Mouse (Mus musculus) layer of hippocampus, postnatal 25 days (tissue): ENCODE measurements around the gene Rbks. TPM values are rescaled to one million over a fixed set of nuclear protein-coding genes. Genes with fewer than 3 reads are reported as not detected.
"Not testable (repeated sequence)": the region's sequence is repeated elsewhere in the genome, so short reads cannot be mapped to it uniquely, and the experiment has no call there.

Experiments used
- DNase-seq, 2 experiments: peaks; one replicate each; pipeline ENCODE4 v3.0.0; 2022; ENCODE audit warnings: mixed read lengths in 2 of 2, low spot score in 1 of 2; ENCODE audit errors: extremely low spot score in 1 of 2
- total RNA-seq, 2 experiments: library from RNA; stranded (reverse); gene quantifications; 2 replicates each; pipeline ENCODE4 v1.2.3; 2021

Gene Rbks
- total RNA-seq, 2 experiments from 2014 or later, result 3.4 to 4.3 TPM

DNA sequence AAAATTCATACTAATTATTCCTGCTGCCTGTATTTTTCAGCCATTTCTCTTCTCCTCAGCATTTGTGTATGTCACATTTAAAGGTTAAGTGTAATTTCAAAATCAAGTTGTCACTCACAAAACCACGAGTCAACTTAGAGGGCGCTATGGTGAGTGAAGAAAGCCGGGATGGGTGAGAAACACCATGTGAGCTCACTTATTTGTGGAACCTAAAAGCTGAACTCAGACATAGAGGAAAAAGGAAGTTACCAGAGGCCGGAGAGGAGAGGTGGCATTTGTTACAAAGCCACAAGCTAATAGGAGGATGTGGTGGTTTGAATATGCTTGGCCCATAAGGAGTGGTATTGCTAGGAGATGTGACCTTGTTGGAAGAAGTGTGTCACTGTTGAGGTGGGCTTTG, 17.2 kb downstream of the Rbks start:
- DNase-seq, result no peak

DNA sequence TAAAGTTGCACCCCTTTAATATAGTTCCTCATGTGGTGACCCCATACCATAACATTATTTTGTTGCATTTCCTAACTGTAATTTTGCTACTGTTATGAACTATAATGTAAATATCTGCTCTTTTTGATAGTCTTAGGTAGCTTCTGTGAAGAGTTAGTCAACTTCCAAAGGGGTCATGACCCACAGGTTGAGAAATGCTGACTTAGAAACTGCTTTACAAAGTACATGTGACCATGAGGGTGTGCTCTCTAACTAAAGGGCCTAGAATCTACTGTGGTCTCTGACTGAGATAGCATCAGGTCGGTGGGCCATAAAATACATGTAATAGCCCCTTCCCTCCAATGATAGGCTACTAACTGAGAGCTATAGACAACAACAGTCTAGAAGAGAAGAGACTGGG, 19.4 kb downstream of the Rbks start:
- DNase-seq, result no peak

DNA sequence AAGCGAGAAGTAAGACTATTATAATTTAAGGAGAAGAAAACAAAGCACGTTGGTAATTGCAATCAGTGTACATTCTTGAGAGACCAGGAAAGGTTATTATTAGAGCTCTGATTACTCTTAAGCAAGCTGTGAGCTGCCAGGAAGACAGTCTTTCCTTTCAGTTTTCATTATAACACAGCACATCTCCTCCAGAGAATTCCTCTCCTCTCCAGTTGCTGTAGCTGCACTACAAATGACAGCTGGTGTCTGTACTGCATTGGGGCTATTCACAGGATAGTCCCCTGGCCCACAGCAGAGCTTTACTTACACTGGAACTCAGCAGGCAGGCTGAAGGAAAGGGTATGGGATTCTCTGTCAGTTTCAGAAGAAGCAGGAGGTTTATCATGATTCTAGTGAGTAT, 24.0 kb downstream of the Rbks start:
- DNase-seq, result no peak

DNA sequence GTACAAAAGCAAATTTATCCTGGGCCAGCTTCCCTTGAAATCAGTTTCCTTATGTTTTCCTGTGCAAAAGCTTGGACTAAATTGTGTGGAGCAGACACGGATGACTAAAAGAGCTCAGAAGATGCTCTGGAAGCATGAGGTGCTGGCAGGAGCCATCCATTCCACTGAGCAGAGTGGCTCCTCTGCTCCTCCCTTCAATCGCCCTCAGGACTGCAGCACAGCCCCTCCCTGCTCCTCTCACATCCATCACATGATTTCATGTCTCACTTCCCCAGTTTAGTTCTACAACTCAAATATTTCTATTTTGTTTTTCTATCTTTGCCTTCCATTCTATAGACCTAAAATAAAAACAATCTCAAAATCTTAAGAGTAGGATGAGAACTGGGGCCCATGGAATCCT, 26.3 kb downstream of the Rbks start:
- no peak for DNase-seq

DNA sequence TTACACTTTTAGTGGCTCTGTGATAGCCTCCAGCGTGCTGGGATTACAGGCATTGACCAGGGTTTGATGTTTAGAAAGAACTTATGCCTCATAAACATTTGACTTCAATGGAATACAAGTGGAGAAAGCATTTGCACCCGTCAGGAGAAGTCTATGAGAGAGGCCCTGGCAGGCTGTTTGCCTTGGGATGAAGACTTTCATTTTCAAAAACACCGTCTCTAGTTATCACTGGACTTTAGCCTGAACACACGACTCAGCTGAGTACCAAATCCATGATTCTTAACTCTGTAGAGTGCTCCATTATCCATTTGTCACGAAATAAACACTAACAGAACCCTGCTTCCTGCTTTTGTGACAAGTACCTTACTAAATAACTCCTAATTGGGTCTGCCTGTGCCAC, 27.4 kb downstream of the Rbks start:
- DNase-seq, result no peak

DNA sequence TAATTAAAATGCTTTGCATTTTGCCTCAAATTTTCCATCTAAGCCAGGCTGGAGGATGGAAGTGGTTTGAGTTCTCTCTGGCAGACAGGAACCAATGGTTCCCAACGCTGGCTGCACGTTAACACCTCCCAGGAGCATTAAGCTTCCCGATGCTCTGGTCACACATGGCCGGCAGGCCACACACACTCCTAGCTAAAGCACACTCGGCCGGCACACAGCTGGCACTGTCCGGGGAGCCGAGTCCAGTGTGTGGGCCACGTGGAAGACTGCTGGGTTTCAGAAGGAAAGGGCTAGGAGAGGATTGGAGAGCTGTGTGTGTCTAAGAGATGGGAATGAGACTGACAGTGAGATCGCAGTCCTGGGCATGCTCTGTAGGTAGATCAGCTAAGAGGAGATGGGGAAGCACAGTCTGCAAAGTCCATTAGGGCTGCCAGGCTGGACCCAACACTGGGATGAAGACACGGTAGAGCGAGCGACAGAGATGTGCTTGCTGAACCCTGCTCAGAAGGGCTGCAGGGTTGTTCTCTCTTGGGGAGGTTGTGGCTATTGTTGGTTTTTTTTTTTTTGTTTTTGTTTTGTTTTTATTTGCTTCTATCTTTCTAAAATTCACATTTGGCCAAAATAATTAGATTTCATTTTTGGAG, 29.0 kb downstream of the Rbks start:
- no peak for DNase-seq

DNA sequence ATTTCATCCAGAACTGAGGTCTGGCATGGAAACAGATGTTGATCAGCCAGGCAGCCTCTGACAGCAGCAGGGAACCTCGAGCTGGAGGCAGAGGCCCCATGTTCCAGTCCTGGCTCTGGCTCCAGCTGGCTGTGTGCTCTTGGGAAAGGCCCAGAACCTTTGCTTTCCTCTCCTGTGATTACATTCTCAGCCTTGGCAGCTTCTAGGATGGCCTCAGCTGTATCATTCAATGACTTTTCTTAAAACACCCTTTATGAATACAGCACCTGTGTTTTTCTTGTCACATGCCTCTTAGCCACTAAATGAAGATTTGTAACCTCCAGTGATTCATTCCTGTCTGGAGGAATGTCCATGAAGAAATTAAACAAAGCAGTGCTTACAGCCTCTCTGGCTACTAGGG, 31.3 kb downstream of the Rbks start:
- DNase-seq, result no peak

DNA sequence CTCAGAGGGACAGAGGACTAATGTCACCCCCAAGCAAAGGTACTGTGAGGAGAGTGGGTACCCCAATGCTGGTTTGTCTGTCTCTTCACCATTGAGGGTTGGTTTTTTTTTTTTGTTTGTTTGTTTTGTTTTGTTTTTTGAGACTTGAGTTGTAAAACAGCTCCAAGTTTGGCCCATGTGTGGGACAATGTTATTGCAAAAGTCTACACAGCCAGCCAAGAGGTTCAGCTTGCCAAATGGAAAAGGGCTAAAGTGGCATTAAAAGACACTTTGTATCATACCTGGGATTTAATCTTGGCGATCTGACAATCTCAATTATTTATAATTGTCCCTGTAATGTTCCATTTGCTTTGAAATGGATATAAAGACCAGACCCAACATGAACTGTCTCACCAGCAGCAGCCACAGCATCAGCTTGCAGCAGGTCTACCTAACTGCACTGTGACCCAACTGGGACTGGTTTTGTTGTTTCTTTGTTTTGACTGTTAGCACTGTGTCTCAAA, 41.7 kb downstream of the Rbks start:
- no peak for DNase-seq

DNA sequence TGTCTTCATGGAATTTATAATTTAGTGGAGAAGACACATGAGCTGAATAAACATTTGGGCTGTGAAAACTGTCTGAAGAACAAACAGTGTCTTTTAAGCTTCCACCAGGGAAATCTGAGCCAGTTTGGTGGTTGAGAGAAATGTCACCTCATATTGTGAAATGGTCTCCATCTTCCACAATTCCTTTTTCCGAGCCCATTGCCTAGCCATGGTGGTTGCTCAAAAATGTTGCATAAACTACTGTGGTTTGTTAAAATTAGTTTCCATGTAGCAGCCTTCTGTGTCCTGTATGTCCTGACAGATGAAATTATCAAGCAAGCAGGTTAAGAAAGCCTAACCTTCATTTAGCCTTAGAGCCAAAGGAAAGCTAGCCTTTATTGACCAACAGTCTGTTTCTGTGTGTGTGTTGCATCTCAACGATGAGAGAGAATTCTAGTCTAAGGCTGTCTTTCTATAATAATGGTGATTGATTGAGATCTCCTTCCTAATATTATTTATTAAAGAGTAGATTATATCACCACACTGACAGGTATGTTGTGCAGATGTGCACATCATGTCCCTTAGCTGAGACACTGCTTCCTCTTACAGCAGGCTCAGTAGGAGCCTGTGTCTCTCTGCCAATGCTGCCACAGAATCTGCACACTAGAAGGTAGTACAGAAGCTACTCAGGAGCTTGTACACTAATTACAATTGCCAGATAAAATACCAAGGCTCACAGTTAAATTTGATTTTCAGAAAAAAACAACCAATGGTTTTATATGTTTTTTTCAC, 46.7 kb downstream of the Rbks start:
- no peak for DNase-seq

DNA sequence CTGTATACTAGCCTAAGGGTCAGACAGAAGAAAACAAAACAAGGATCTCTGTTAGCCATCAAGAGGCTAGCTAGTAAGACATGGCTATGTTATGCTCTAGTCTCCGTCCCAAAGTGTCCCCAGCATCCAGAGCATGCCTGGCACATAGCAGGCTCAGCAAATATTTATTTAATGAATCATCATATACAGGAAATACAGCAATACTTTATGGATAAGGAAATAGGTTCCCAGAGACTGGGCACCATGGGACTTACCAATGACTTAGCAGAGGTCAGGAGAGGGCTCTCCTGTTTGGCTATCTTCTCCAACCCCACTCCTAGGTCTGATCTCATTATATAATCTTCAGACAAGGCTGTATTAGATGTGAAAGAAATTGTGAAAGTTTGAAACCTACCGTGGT, 50.1 kb downstream of the Rbks start:
- no peak for DNase-seq

DNA sequence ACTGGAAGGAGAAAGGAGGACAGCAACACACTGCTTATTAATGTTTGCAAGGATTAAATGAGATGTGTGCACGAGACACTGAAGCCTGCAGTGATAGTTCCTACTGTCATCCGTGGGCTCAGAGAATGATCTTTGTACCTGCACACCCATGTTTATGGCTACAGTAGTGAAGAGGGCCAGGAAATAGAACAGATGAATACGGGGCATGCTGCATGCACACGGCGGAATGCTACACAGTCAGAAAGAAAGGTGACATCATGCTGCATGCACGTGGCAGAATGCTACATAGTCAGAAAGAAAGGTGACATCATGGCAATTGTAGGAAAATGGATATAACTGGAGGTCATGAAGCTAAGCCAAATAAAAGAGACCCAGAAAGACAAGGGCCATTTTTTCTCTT, 50.9 kb downstream of the Rbks start:
- no peak for DNase-seq

DNA sequence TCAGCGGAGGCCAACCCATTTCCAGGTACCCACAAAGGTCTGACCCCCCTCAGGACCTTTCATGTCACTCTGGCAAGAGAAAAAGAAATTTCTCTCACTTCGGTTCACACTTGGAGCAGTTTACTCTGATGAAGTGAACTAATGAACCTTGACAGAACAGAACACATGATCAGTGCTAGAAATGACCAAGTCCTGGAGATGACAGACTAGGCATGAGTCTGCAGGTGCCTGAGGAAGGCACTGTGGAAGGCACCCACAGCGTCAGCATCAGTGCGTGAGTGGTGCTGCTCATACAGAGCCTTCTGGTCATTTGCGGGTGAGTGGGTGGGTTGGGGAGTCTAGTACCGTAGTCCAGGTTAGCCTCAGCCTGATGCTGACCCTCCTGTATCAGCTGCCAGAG, 51.6 kb downstream of the Rbks start:
- no peak for DNase-seq

DNA sequence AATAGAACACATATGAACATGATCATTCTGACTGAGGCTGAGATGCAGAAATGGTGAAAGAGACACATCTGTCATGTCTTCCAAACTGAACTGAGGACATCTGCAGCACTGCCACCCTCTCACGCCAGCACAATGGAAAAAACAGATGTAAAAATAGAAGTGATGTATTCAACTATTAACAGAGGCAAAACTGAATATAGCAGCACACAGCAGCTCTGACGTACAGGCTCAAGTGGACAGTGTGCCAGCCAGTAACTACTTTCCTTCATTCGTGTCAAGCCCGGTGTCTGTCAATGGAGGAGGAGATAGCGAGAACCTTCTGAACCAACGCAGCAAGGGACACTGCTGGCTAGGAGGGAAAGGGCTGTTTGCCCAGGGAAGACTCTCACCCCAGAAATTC, 52.6 kb downstream of the Rbks start:
- no peak for DNase-seq

DNA sequence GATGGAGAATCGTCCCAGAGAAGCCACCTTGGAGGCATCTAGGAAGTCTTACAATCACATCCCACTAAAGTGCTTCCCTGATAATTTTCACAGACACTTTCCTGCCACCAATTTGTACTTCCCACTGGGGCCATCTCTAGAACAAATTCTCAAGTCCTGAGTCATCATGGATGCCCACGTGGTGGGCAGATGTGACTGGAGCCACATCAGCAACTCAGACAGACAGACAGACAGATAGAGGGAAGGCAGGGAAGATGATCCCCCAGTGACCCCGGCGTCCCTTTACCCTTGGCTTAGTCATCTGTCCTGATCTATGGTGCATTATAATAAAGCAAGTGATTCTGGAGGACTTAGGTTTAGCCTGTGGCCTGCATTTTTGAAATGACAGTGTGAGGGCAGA, 53.2 kb downstream of the Rbks start:
- DNase-seq, result no peak

DNA sequence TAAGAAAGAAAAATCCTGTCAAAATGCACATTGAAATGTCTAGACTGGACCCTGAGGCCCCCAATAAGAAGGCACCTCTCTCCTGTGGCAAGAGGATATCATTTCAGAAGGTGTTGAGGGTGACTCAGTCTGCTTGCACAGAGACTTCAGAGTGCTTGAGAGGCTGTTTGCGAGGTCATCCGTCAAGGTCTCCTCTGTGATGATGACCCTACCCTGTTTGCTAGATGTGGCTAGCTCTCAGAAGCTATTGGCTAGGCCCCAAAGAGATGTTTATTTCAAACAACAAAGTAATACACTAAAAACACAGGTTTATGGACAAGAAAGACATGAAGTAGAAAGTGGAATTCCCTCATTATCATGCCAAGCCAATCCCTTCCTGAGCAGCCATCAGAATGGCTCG, 55.1 kb downstream of the Rbks start:
- DNase-seq, result no peak

DNA sequence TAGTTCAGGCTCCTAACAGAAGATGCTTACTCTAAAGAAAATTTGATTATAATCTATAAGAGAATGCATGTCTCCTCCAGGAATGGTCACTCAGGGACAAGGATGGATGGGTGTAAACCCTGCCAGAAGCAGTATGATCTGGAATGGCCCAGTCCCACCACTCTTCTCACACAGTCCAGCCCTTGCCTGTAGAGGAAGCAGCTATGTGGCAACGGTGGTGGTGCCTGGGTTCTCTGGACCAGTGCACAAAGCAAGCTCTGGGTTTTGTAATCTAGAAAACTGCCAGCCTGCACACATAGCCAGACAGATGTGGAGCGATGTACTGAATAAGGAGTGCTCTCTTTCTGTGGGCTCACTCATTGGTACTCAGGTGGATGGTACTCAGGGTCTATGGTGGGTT, 56.9 kb downstream of the Rbks start:
- no peak for DNase-seq

DNA sequence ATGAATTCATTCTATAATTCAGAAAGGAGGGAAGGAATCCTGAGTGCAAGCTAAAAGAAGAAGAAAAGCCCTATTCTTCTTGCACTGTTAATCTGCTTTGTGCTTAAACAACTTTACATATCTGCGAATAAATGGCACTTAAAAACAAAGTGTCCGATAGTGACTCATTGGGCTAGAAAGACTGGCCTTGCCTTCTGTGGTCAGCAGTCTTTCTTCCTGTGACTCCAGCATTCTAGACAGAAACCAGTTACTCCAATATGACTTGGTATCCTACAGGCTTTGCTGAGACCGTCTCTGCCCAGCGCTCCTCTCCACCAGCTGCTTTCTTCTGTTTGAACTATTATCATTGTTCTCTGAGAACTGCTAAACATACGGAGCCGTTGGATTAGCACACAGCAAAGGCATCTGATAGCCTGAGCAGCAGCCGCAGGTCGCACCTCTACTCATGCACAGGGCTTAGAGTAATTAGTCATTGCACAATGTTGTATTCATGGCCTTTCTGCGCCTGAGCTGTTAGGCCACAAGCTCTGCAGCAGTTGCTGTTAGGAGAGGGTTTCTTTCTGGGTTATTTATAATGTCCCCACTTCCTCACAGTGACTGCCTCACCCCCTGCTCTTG, 60.7 kb downstream of the Rbks start:
- no peak for DNase-seq

DNA sequence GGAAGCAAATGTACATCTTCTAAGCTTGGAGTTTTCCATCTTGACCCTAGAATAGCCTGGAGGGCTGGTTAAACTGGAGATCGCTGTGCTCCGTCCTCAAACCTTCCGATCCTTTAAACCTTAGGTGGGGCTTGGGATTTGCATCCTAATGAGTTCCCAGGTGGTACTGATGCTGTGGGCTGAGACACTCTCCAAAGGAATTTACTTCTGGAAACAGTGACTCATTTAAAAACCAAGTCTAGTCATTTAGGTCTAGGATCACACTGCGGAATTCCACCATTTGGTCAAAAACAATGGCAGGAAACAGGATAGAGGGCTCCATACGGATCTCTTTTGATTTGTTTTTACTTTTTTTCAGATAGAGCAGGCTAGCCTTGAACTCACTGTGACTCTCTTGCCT, 62.7 kb downstream of the Rbks start:
- DNase-seq, result no peak

DNA sequence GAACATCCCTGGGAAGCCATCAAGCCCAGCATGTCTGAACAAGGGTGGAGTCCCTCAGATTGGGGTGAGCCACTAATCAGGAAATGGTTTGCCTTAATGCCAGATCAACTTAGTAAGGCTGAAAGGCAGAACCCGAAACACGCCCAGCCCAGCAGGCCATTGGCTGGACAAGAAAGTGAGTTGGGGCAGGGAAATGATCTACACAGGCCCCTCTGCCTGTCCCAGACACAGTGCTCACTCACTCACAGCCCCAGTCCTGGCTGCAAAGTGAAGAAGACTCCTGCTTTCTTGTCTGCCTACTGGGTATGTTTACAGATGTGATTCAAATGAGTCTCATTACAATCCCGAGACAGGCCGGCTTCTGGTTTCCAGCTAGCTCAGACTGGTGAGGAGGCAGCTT, 63.3 kb downstream of the Rbks start:
- DNase-seq, result no peak

DNA sequence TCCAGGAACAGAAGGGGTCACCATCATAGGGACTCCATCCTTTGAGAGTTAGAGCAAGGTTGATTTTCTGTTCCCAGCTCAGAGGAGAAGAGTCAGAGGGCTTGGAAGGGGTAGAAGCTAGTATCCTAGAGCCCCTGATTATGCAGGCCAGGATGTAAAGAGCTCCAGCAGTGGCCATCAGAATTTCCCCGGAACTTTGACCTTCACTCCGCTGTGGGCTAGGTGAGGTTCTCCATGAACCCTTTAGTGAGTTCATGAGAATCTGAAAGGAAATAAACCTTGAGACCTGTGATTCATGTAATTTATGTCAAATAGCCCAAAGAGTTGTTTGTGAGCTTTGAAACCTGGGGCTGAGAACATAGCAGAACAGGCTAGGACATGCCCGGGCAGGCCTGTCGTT, 66.3 kb downstream of the Rbks start:
- not testable (repeated sequence) for DNase-seq

DNA sequence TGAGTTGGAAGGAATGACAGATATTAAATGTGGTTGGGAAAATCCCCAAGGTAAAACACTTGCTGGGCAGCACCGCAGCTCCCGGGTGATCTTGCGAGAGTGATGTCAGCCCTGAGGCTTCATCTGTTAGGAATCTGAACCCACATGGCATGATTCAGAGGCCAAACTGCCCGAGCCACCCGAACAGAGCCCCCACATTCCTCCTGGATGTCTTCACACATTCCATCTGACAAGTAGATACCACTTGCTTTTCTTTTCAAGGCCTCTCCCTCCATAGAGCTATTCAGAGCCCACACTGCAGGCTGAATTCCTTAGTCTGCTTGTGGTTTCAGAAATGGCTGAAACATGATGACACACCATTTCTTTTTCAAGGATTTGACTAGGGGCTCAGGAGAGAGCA, 67.4 kb downstream of the Rbks start:
- no peak for DNase-seq

DNA sequence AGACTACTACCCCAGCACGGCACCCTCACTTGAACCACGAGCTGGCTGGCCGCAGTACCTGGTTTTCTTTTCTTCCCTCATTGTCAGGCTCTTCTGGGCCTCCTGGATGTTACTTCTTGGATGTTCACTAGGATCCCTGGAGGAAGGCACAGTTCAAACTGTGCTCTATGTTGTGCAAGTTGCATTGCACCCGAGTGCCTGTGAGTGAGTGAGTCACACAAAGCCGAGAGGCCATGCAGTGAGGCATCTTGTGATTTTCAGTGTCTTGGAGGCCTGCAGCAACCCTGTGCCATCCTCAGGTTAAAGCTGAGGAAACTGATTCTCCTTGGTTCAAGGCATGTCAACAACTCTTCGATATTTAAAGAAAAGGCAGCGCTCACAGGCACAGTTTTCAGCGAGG, 68.9 kb downstream of the Rbks start:
- no peak for DNase-seq
